Mouse (Mus musculus) thymus, postnatal 4 days (tissue): ENCODE results near the gene Ube2e3.
A peak's percentile ranks its signal among the peaks of the same experiment; 100 is the strongest.

Experiments
- DNase-seq: peaks from one replicate; pipeline ENCODE4 v3.0.0; 2021

Gene Ube2e3

GRCm38 (mm10) chr2:78882743-78883433 lies 15.0 kb downstream of the Ube2e3 start:
- no peak for DNase-seq

GRCm38 (mm10) chr2:78886446-78886845 lies 18.5 kb downstream of the Ube2e3 start:
- no peak for DNase-seq

GRCm38 (mm10) chr2:78888190-78888589 lies 20.3 kb downstream of the Ube2e3 start:
- no peak for DNase-seq

DNA sequence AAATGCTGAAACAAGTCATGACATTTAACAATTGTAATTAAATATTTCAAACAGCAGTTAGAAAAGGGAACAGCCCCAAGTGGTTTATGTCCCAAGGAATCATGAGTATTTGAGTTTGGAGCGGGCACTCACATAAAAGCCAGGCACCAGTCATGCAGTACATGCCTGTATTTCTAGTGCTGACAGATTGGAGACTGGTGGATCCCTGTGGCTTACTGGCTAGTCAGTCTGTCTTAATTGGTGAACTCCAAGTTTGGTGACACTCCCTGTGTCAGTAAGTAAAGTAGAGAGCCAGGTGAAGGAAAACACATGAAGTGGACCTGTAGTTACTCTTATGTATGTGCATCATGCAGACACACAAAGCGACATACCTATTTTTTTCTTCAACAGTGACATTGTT lies 27.3 kb downstream of the Ube2e3 start:
- no peak for DNase-seq

GRCm38 (mm10) chr2:78905916-78906315 lies 38.0 kb downstream of the Ube2e3 start:
- DNase-seq = no peak

DNA sequence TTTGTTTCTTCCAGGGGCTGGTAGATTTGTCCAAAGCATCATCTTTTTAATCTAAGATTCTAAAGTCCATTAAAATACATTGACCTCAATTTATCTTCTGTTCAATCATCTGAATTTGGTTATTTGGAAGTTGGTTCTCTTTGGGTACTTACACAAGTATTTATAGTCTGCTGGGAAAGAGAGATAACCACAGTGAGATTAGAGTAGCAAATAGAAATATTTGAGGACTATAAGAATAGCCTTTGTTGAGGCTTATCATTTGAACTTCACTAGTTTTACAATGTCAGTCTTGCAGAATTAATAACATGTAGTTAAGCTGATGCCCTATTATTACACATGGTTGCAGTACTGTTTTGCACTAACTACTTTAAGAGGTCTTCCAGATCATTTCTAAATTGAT lies 43.6 kb downstream of the Ube2e3 start:
- no peak for DNase-seq

GRCm38 (mm10) chr2:78914861-78915260 lies 46.9 kb downstream of the Ube2e3 start:
- no peak for DNase-seq

DNA sequence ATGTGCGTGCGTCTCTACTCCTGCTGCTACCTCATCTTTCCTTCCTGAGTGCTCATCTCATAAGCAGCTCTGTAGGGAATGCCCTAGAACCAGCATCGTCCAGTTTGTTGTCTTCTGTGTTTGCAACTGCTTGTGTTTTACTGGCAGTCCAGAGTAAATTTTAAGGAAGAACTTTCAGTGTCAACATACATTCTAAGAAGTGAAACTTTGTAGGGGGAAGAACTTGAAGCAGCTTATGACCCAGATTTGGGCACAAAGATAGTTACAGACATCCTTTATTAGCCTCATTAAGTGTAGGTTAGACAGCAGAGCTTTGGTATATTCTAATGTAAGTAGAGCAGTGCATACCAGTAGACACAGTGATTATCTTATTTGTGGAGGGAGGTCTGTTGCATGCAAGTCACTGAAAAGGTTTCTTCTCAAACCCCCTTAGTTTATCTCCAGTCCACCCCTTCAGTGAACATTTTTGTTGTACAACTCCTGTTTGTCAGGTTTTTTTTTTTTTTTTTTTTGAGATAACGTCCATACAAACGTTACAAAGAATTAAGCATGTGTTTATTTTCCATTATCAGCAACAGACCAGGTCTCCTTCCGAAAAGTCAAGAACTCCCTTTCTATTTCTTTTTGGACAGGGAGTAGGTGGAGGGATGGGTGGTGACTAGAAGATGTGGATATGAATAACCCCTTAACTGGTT lies 55.2 kb downstream of the Ube2e3 start:
- DNase-seq = no peak

DNA sequence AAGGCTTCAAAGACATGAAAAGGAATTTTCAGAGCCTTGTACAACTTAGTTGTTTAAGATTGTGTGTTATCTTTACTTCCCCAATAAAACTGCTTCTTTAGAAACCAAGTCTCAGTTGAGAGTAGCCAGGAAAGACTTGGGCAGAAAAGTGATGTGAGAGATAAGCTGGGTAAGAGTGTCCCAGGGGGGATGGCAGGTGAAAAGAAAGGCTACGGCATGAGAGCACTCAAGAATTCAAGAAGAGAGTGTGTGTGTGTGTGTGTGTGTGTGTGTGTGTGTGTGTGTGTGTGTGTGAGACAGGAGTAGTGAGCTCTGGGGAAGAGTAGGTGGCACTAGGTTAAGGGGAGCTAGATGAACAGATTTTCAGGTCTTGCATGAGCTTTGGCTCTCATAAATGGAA lies 57.9 kb downstream of the Ube2e3 start:
- no peak for DNase-seq

DNA sequence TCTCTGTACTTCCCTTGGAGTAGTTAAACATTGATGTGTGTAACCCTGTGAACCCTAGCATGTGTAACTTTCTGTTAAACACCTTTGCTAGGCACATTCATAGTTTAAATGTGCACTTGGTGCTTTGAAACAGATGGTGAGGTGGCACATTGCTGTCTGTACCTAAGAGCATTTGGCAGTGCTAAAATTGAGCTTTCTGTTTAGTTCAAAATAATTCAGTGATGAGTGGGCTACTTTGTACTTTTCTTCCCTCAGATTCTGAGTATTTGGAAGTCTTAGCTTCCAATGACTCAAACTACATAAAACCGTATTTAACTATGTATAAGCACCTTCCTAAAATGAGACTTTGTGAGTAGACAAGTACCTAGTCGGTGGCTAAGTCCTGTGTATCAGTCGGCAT lies 59.7 kb downstream of the Ube2e3 start:
- no peak for DNase-seq

DNA sequence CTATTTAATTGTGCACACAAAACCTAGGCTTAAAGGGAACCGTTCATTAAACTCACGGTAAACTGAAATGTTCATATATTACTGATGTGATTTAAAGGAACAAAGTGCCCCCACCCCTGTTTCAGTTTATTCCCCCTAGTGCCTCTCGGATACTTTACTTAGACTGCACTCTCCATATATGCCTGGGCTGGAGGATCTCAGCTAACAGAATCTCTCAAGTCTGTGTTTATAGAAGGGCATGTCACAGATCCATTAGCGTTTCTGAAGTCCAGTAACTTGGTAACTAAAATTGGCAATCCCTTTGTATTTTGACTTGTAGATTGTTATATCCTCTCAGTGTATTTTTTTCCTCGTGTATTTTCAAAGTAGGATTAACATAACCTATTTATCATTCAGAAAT lies 60.2 kb downstream of the Ube2e3 start:
- DNase-seq = no peak

GRCm38 (mm10) chr2:78931358-78931757 lies 63.4 kb downstream of the Ube2e3 start:
- no peak for DNase-seq

DNA sequence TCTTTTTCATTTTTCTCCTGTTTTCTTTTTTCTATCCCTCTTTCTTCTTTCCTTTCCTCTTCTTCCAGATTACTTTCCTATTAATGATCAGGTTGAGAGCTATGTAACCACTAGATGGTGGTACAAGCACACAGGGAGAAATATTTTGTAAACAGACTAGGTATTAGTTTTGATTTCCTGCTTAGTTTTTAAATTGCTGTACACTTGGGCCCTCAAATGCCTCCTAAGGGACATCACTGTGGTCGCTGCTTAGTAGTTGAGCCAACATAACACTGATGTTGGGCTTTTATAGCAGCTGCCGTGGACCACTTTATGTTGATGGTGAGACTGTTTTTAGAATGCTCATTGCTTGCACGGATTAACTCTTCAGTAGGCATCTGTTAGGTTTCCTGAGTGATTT lies 91.5 kb downstream of the Ube2e3 start:
- DNase-seq = no peak

DNA sequence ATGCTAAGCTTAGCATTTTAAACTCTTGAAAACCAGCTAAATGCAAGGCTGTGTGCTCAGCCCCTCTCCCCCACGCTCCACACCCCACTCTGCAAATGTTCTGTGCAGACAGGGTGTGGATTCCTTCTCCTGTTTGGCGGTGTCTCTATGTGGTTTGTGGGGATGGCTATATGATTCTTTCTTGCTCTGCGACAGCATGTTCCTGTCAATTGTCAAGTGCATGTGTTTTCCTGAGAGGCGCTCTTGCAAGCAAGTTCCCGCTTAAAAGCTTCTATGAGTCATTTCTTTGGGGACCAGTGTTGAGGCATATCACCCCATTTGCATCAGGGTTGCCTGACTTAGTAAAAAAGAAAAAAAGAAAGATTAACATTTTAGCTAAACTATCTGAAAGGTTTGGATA lies 92.4 kb downstream of the Ube2e3 start:
- peak; percentile 30 for DNase-seq

GRCm38 (mm10) chr2:78961023-78961422 lies 93.1 kb downstream of the Ube2e3 start:
- DNase-seq = peak; percentile 15

DNA sequence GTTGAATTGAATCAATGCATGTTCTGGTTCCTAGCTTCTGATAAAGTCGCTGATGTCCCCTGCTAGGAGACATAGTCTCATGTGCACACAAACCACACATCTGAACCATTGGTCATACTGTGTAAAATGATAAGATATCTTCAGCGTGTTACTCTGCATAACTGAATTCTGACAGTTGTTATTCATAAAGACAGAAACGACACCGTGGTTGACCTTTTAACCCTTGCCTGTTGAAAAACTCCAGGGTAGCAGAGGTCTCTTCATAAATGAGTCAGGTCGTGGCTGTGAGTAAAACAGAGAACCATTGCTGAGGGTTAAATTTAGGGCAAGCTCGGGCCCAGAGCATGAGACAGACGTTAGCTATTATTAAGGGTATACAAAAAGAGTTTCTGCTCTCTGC lies 93.7 kb downstream of the Ube2e3 start:
- no peak for DNase-seq

DNA sequence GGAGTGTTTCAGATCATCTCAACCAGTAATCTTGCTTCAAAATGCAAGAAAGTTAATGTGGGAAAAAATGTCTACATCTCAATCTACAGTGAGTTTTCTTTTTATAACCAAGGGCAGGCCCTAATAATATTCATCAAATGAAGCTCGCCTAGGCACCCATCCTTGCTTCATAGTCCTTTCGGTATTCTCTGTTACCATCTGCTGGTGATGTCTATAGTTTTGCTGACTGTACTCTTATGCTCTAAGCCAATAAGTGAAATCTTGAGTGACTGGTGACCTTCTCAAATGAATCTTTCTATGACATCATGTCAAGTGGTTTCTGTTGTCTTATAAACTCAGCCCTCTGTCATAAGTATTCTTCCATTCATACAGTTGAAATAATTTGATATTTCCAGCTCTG lies 97.1 kb downstream of the Ube2e3 start:
- no peak for DNase-seq

DNA sequence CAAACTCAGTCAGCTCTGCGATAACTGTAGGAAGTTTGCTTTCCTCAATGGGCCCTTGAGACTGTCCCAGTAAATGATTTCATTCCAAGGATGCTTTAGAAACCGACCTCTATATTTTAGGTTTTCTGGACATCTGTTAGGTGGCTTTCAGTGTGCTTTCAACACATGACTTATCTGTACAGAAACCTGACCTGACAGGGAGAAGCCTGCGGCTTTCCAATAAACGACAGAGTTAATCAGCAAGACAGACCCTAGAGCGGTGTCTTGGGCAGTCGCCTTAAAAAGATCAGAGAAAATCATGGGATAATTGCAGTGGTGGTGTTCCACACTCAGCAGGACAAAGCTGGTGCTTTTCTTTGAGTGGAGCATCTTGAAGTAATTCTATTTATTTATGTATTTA lies 97.5 kb downstream of the Ube2e3 start:
- DNase-seq = no peak

DNA sequence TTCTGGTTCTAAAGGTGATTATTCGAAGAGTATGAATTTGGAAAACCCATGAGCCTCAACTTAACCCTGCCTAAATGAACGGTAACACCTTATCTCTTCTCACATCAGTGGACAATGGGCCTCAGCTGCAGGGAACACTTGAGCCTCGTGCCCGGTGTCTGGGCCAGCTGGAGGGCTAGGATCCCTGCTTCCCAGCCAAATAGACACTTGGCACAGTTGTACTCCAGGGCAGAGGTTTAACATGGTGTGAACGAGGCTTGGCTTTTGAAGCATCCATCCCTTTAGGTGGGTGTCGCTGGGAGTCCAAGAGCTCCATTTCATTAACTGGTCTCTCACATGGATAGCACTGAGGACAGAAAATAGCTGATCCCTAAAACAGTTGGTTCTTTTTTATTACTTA lies 102.2 kb downstream of the Ube2e3 start:
- DNase-seq = no peak
